Mouse (Mus musculus) liver, adult 2 months (tissue): ENCODE data around the gene Nsg2.

ENCODE experiments used
- CTCF ChIP-seq: fragments of 200-500 bp; IDR thresholded peaks from 2 replicates; pipeline ENCODE4 v1.5.1; 2011; ENCODE audit warnings: low read depth, low read length, control low read depth
- POLR2A ChIP-seq: fragments of 200-500 bp; IDR thresholded peaks from 2 replicates; pipeline ENCODE4 v1.6.1; 2011; ENCODE audit warnings: low read length, control low read depth; ENCODE audit not compliant: insufficient read depth; ENCODE audit errors: extremely low read depth

- TF ChIP-seq CTCF (no peak), POLR2A (no peak)
These were observed 24.6 kb upstream of the Nsg2 start for GRCm38 (mm10) chr11:31975678-31976077.
